Mouse (Mus musculus) midbrain, embryonic 12.5 days (tissue): ENCODE measurements around the gene Pmpcb. TPM values are rescaled to one million over a fixed set of nuclear protein-coding genes. Genes with fewer than 3 reads are reported as not detected.

Source experiments
- polyA plus RNA-seq: library from polyadenylated mRNA; unstranded; fragments of >200 nt; fragmentation: Nextera tagmentation; extraction: Ambion mirVana; gene quantifications from 2 replicates; pipeline ENCODE4 v1.2.1, GENCODE M21; 2016

The Pmpcb gene
- polyA plus RNA-seq, 1 experiment from 2014 or later: 90.8 TPM

Other genes with a start within 250 kb of the Pmpcb start
- 19.3 and 28.5 TPM in 2 replicates for gene Lrrc17, start 193.6 kb upstream of the Pmpcb start, polyA plus RNA-seq
- gene Fbxl13, start 91.5 kb upstream of the Pmpcb start, polyA plus RNA-seq: 0.21 and 0.40 TPM in 2 replicates
- gene Armc10, start 91.3 kb upstream of the Pmpcb start, polyA plus RNA-seq: 79.1 and 81.3 TPM in 2 replicates
- gene Napepld, start 35.7 kb upstream of the Pmpcb start, polyA plus RNA-seq: 10.2 and 10.9 TPM in 2 replicates
- gene Dnajc2, start 48.1 kb downstream of the Pmpcb start, polyA plus RNA-seq: 88.8 and 89.7 TPM in 2 replicates
- gene Psmc2, start 48.1 kb downstream of the Pmpcb start, polyA plus RNA-seq: 214 and 220 TPM in 2 replicates
- 0.11 and 0.22 TPM in 2 replicates for gene Slc26a5, start 128.5 kb downstream of the Pmpcb start, polyA plus RNA-seq